Mouse (Mus musculus): Measurements from ENCODE around the gene Ddr2. TPM values are rescaled to one million over a fixed set of nuclear protein-coding genes. Genes with fewer than 3 reads are reported as not detected.

Ddr2 gene
- polyA plus RNA-seq, 1 experiment = 13.7 TPM

- TF ChIP-seq CTCF (IDR thresholded peaks at IDR 0.05; ENCODE audit: control insufficient read depth, insufficient read depth, insufficient read length) (no peak), USF1 (IDR thresholded peaks at IDR 0.05; ENCODE audit: low read depth) (no peak), CEBPB (IDR thresholded peaks at IDR 0.05; ENCODE audit: low read depth) (no peak), MAX (IDR thresholded peaks at IDR 0.05) (no peak), MYOG (IDR thresholded peaks at IDR 0.05; ENCODE audit: control insufficient read depth, extremely low read depth, insufficient read length) (no peak), FOSL1 (IDR thresholded peaks at IDR 0.05; ENCODE audit: insufficient read depth, low read length, poor library complexity, severe bottlenecking) (no peak), MYOD1 (IDR thresholded peaks at IDR 0.05; ENCODE audit: control insufficient read depth, insufficient read length, low read depth) (no peak)
- Histone ChIP-seq H3ac (ENCODE audit: control insufficient read depth, insufficient read length, low read depth) (no peak overlapping the region), H3K27me3 (ENCODE audit: control insufficient read depth, insufficient read depth, insufficient read length) (no peaks in the 10 kb centered on the region), H3K36me3 (ENCODE audit: control insufficient read depth, insufficient read depth) (no peaks in the 10 kb centered on the region), H3K79me3 (ENCODE audit: low read depth) (no peaks in the 10 kb centered on the region), H3K79me2 (ENCODE audit: control insufficient read depth, insufficient read depth) (no peaks in the 10 kb centered on the region), H3K4me3 (ENCODE audit: insufficient read depth, poor library complexity, severe bottlenecking) (no peak overlapping the region)
These were observed 20.4 kb upstream of the Ddr2 start for GRCm38 (mm10) chr1:170130962-170131361.

- Histone ChIP-seq H3K27me3 (ENCODE audit: control insufficient read depth, insufficient read depth, insufficient read length) (no peaks in the 10 kb centered on the region), H3K79me3 (ENCODE audit: low read depth) (no peaks in the 10 kb centered on the region), H3K36me3 (ENCODE audit: control insufficient read depth, insufficient read depth) (no peaks in the 10 kb centered on the region), H3K79me2 (ENCODE audit: control insufficient read depth, insufficient read depth) (no peaks in the 10 kb centered on the region), H3K4me3 (ENCODE audit: insufficient read depth, poor library complexity, severe bottlenecking) (no peak overlapping the region), H3ac (ENCODE audit: control insufficient read depth, insufficient read length, low read depth) (no peak overlapping the region)
- TF ChIP-seq FOSL1 (IDR thresholded peaks at IDR 0.05; ENCODE audit: insufficient read depth, low read length, poor library complexity, severe bottlenecking) (no peak), MYOG (IDR thresholded peaks at IDR 0.05; ENCODE audit: control insufficient read depth, extremely low read depth, insufficient read length) (no peak), MYOD1 (IDR thresholded peaks at IDR 0.05; ENCODE audit: control insufficient read depth, insufficient read length, low read depth) (no peak), USF1 (IDR thresholded peaks at IDR 0.05; ENCODE audit: low read depth) (no peak), CEBPB (IDR thresholded peaks at IDR 0.05; ENCODE audit: low read depth) (no peak), MAX (IDR thresholded peaks at IDR 0.05) (no peak), CTCF (IDR thresholded peaks at IDR 0.05; ENCODE audit: control insufficient read depth, insufficient read depth, insufficient read length) (no peak)
These were observed 14.1 kb upstream of the Ddr2 start for GRCm38 (mm10) chr1:170124644-170125043.

GRCm38 (mm10) chr1:170113616-170114015 lies 3.1 kb upstream of the Ddr2 start:
- no peak for TF ChIP-seq CEBPB (IDR thresholded peaks at IDR 0.05; ENCODE audit: low read depth)
- no peak for TF ChIP-seq MAX (IDR thresholded peaks at IDR 0.05)
- TF ChIP-seq FOSL1 (IDR thresholded peaks at IDR 0.05; ENCODE audit: insufficient read depth, low read length, poor library complexity, severe bottlenecking) = no peak
- no peak for TF ChIP-seq USF1 (IDR thresholded peaks at IDR 0.05; ENCODE audit: low read depth)
- TF ChIP-seq MYOD1 (IDR thresholded peaks at IDR 0.05; ENCODE audit: control insufficient read depth, insufficient read length, low read depth) = no peak
- TF ChIP-seq MYOG (IDR thresholded peaks at IDR 0.05; ENCODE audit: control insufficient read depth, extremely low read depth, insufficient read length) = no peak
- TF ChIP-seq CTCF (IDR thresholded peaks at IDR 0.05; ENCODE audit: control insufficient read depth, insufficient read depth, insufficient read length) = no peak
- Histone ChIP-seq H3K4me3 (ENCODE audit: insufficient read depth, poor library complexity, severe bottlenecking) (no peak overlapping the region), H3K36me3 (ENCODE audit: control insufficient read depth, insufficient read depth) (no peaks in the 10 kb centered on the region), H3K27me3 (ENCODE audit: control insufficient read depth, insufficient read depth, insufficient read length) (no peaks in the 10 kb centered on the region), H3K79me3 (ENCODE audit: low read depth) (peaks cover 18% of the 10 kb centered on the region), H3ac (ENCODE audit: control insufficient read depth, insufficient read length, low read depth) (no peak overlapping the region), H3K79me2 (ENCODE audit: control insufficient read depth, insufficient read depth) (peaks cover 19% of the 10 kb centered on the region)

GRCm38 (mm10) chr1:170112261-170112660 lies 1.7 kb upstream of the Ddr2 start:
- Histone ChIP-seq H3K4me3 (ENCODE audit: insufficient read depth, poor library complexity, severe bottlenecking) (peak overlapping the region; percentile 7), H3K27me3 (ENCODE audit: control insufficient read depth, insufficient read depth, insufficient read length) (no peaks in the 10 kb centered on the region)
- TF ChIP-seq MYOD1 (IDR thresholded peaks at IDR 0.05; ENCODE audit: control insufficient read depth, insufficient read length, low read depth) = no peak
- no peak for TF ChIP-seq CTCF (IDR thresholded peaks at IDR 0.05; ENCODE audit: control insufficient read depth, insufficient read depth, insufficient read length)
- TF ChIP-seq MYOG (IDR thresholded peaks at IDR 0.05; ENCODE audit: control insufficient read depth, extremely low read depth, insufficient read length) = no peak

GRCm38 (mm10) chr1:170111651-170112226 lies 1.2 kb upstream of the Ddr2 start:
- Histone ChIP-seq H3K36me3 (ENCODE audit: control insufficient read depth, insufficient read depth) (no peaks in the 10 kb centered on the region), H3K79me3 (ENCODE audit: low read depth) (peaks cover 37% of the 10 kb centered on the region), H3K27me3 (ENCODE audit: control insufficient read depth, insufficient read depth, insufficient read length) (no peaks in the 10 kb centered on the region), H3ac (ENCODE audit: control insufficient read depth, insufficient read length, low read depth) (peak overlapping the region; percentile 6), H3K4me3 (ENCODE audit: insufficient read depth, poor library complexity, severe bottlenecking) (peak overlapping the region; percentile 55), H3K79me2 (ENCODE audit: control insufficient read depth, insufficient read depth) (peaks cover 38% of the 10 kb centered on the region)
- peak; percentile 91 for TF ChIP-seq FOSL1 (IDR thresholded peaks at IDR 0.05; ENCODE audit: insufficient read depth, low read length, poor library complexity, severe bottlenecking)
- TF ChIP-seq USF1 (IDR thresholded peaks at IDR 0.05; ENCODE audit: low read depth) = no peak
- peak; percentile 34 for TF ChIP-seq MAX (IDR thresholded peaks at IDR 0.05)
- TF ChIP-seq MYOG (IDR thresholded peaks at IDR 0.05; ENCODE audit: control insufficient read depth, extremely low read depth, insufficient read length) = no peak
- TF ChIP-seq CTCF (IDR thresholded peaks at IDR 0.05; ENCODE audit: control insufficient read depth, insufficient read depth, insufficient read length) = no peak
- TF ChIP-seq MYOD1 (IDR thresholded peaks at IDR 0.05; ENCODE audit: control insufficient read depth, insufficient read length, low read depth) = peak; percentile 76
- no peak for TF ChIP-seq CEBPB (IDR thresholded peaks at IDR 0.05; ENCODE audit: low read depth)

More at GRCm38 (mm10) chr1:170112261-170112660, 1.7 kb upstream of the Ddr2 start:
- H3K79me3 ChIP-seq (ENCODE audit: low read depth) = peaks cover 32% of the 10 kb centered on the region
- peaks cover 33% of the 10 kb centered on the region for H3K79me2 ChIP-seq (ENCODE audit: control insufficient read depth, insufficient read depth)
- no peak overlapping the region for H3ac ChIP-seq (ENCODE audit: control insufficient read depth, insufficient read length, low read depth)
- H3K36me3 ChIP-seq (ENCODE audit: control insufficient read depth, insufficient read depth) = no peaks in the 10 kb centered on the region
